Mouse (Mus musculus): Measurements from ENCODE around the gene Stim2. TPM values are rescaled to one million over a fixed set of nuclear protein-coding genes. Genes with fewer than 3 reads are reported as not detected.

The Stim2 gene
- 23.6 TPM for polyA plus RNA-seq (2012; fragmentation: generic; extraction: Trizol)

- peak within 1 kb of the TSS; percentile 96 for H3ac ChIP-seq (ENCODE audit: control insufficient read depth, insufficient read length)
- peaks cover 6% of the 10 kb centered on the region for H3K36me3 ChIP-seq (ENCODE audit: control insufficient read depth, insufficient read depth)
- TF ChIP-seq POLR2A (IDR thresholded peaks at IDR 0.05; ENCODE audit: insufficient read length, low read depth) (peak; percentile 64), REST (IDR thresholded peaks at IDR 0.05; ENCODE audit: insufficient read depth, insufficient read length) (no peak), USF1 (IDR thresholded peaks at IDR 0.05; ENCODE audit: low read depth) (no peak), MYOG (IDR thresholded peaks at IDR 0.05; ENCODE audit: control insufficient read depth in 1 of 3, insufficient read depth in 1 of 3, insufficient read length in 2 of 3, low read depth in 2 of 3) (peak in 1 of 3 experiments; percentile 27), MYOD1 (IDR thresholded peaks at IDR 0.05; ENCODE audit: control insufficient read depth in 1 of 3, insufficient read length in 2 of 3, low read depth in 2 of 3) (peak in 1 of 3 experiments; percentile 38), E2F4 (IDR thresholded peaks at IDR 0.05; ENCODE audit: insufficient read depth) (no peak), CEBPB (IDR thresholded peaks at IDR 0.05; ENCODE audit: insufficient read depth, poor library complexity, severe bottlenecking) (no peak), POLR2AphosphoS2 (IDR thresholded peaks at IDR 0.05; ENCODE audit: insufficient read length, low read depth) (peak; percentile 86)
- peak within 1 kb of the TSS; percentile 89 for H3K4me2 ChIP-seq (ENCODE audit: low read depth)
- peak within 1 kb of the TSS; percentile 82 for H3K4me3 ChIP-seq
- no peaks in the 10 kb centered on the region for H3K27me3 ChIP-seq (ENCODE audit: control insufficient read depth, insufficient read depth, insufficient read length)
- peaks cover 43% of the 10 kb centered on the region for H3K79me2 ChIP-seq (ENCODE audit: control insufficient read depth, insufficient read depth)
Observed at GRCm38 (mm10) chr5:53998146-53998742, at the start of gene Stim2. Gene Stim2 (plus strand): TSS chr5:53998499.

DNA sequence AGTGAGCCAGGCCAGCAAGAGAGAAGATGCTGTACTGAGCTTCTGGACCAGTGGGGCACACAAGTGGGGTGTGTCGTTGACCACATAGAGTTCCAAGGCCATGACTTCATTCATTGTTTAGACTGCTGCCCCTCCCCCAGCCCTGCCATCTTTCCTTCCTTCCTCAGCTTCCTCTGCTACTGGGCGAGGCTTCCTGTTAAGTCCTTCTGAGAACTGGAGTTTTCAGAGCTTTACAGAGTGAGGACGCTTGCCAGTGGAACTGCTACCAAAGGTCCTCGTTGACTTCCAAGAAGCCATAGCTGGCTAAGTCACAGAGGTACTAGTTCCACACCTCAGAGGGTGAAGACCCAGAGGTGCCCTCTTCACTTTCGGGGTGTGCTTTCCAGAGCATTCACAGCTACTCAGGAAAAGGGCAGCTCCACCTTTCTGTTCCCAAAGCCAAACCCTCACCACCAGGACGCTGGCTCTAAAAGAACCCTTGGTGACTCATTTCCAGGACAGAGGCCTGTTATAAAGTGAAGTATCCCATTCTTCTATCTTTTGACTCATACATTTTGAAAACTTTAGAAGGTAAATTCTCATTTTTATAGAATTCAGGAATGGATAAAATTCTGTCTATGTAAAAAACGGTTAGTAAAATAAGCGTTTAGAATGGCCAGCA lies 49.6 kb upstream of the Stim2 start:
- Histone ChIP-seq H3K36me3 (ENCODE audit: control insufficient read depth, insufficient read depth) (no peaks in the 10 kb centered on the region), H3K4me3 (no peak overlapping the region), H3K79me2 (ENCODE audit: control insufficient read depth, insufficient read depth) (no peaks in the 10 kb centered on the region), H3K27me3 (ENCODE audit: control insufficient read depth, insufficient read depth, insufficient read length) (no peaks in the 10 kb centered on the region), H3ac (ENCODE audit: control insufficient read depth, insufficient read length) (no peak overlapping the region), H3K4me2 (ENCODE audit: low read depth) (peak overlapping the region; percentile 66)
- TF ChIP-seq POLR2AphosphoS2 (IDR thresholded peaks at IDR 0.05; ENCODE audit: insufficient read length, low read depth), result no peak
- TF ChIP-seq MYOD1 (IDR thresholded peaks at IDR 0.05; ENCODE audit: control insufficient read depth in 1 of 3, insufficient read length in 2 of 3, low read depth in 2 of 3), result no peak
- no peak for TF ChIP-seq CEBPB (IDR thresholded peaks at IDR 0.05; ENCODE audit: insufficient read depth, poor library complexity, severe bottlenecking)
- TF ChIP-seq TCF12 (IDR thresholded peaks at IDR 0.05; ENCODE audit: insufficient read depth, poor library complexity, severe bottlenecking), result no peak
- no peak for TF ChIP-seq TCF3 (IDR thresholded peaks at IDR 0.05; ENCODE audit: insufficient read length, low read depth)
- TF ChIP-seq MAX (IDR thresholded peaks at IDR 0.05; ENCODE audit: low read depth), result no peak
- TF ChIP-seq E2F4 (IDR thresholded peaks at IDR 0.05; ENCODE audit: insufficient read depth), result no peak
- no peak for TF ChIP-seq MYOG (IDR thresholded peaks at IDR 0.05; ENCODE audit: control insufficient read depth in 1 of 3, insufficient read depth in 1 of 3, insufficient read length in 2 of 3, low read depth in 2 of 3)
- TF ChIP-seq USF1 (IDR thresholded peaks at IDR 0.05; ENCODE audit: low read depth), result no peak
- no peak for TF ChIP-seq POLR2A (IDR thresholded peaks at IDR 0.05; ENCODE audit: insufficient read length, low read depth)
- no peak for TF ChIP-seq REST (IDR thresholded peaks at IDR 0.05; ENCODE audit: insufficient read depth, insufficient read length)
- no peak for TF ChIP-seq SRF (IDR thresholded peaks at IDR 0.05; ENCODE audit: control insufficient read depth, insufficient read length, low read depth)

DNA sequence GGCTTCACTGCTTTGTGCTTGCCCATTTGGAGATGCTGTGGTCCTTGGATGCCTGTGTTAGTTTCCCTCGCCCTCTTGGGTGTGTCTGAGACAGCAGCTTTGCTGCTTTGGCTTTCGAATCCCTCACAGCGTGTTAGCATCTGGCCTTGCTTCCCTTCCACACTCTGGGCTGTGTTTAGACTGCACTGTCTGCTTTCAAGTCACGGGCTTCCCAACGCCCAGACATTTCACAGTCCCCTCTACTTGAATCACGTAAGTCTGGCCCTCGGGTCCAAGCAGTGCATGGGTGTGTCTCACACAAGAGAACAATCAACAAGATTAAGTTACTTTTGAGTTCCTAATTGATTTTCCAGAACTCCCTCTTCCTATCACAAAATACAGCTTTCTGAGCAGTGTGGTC lies 48.1 kb upstream of the Stim2 start:
- Histone ChIP-seq H3K27me3 (ENCODE audit: control insufficient read depth, insufficient read depth, insufficient read length) (no peaks in the 10 kb centered on the region), H3K4me3 (no peak overlapping the region), H3K36me3 (ENCODE audit: control insufficient read depth, insufficient read depth) (no peaks in the 10 kb centered on the region), H3ac (ENCODE audit: control insufficient read depth, insufficient read length) (no peak overlapping the region), H3K4me2 (ENCODE audit: low read depth) (peak overlapping the region; percentile 2), H3K79me2 (ENCODE audit: control insufficient read depth, insufficient read depth) (no peaks in the 10 kb centered on the region)
- no peak for TF ChIP-seq SRF (IDR thresholded peaks at IDR 0.05; ENCODE audit: control insufficient read depth, insufficient read length, low read depth)
- TF ChIP-seq CEBPB (IDR thresholded peaks at IDR 0.05; ENCODE audit: insufficient read depth, poor library complexity, severe bottlenecking), result no peak
- no peak for TF ChIP-seq E2F4 (IDR thresholded peaks at IDR 0.05; ENCODE audit: insufficient read depth)
- TF ChIP-seq TCF12 (IDR thresholded peaks at IDR 0.05; ENCODE audit: insufficient read depth, poor library complexity, severe bottlenecking), result no peak

GRCm38 (mm10) chr5:53953216-53953615 lies 45.1 kb upstream of the Stim2 start:
- Histone ChIP-seq H3ac (ENCODE audit: control insufficient read depth, insufficient read length) (no peak overlapping the region), H3K79me2 (ENCODE audit: control insufficient read depth, insufficient read depth) (no peaks in the 10 kb centered on the region), H3K4me3 (no peak overlapping the region), H3K36me3 (ENCODE audit: control insufficient read depth, insufficient read depth) (no peaks in the 10 kb centered on the region), H3K4me2 (ENCODE audit: low read depth) (peak overlapping the region; percentile 68), H3K27me3 (ENCODE audit: control insufficient read depth, insufficient read depth, insufficient read length) (no peaks in the 10 kb centered on the region)
- TF ChIP-seq SRF (IDR thresholded peaks at IDR 0.05; ENCODE audit: control insufficient read depth, insufficient read length, low read depth) (no peak), MAX (IDR thresholded peaks at IDR 0.05; ENCODE audit: low read depth) (no peak), MYOG (IDR thresholded peaks at IDR 0.05; ENCODE audit: control insufficient read depth in 1 of 3, insufficient read depth in 1 of 3, insufficient read length in 2 of 3, low read depth in 2 of 3) (no peak), CEBPB (IDR thresholded peaks at IDR 0.05; ENCODE audit: insufficient read depth, poor library complexity, severe bottlenecking) (no peak), USF1 (IDR thresholded peaks at IDR 0.05; ENCODE audit: low read depth) (no peak), TCF3 (IDR thresholded peaks at IDR 0.05; ENCODE audit: insufficient read length, low read depth) (no peak), POLR2A (IDR thresholded peaks at IDR 0.05; ENCODE audit: insufficient read length, low read depth) (no peak), MYOD1 (IDR thresholded peaks at IDR 0.05; ENCODE audit: control insufficient read depth in 1 of 3, insufficient read length in 2 of 3, low read depth in 2 of 3) (no peak), E2F4 (IDR thresholded peaks at IDR 0.05; ENCODE audit: insufficient read depth) (no peak), POLR2AphosphoS2 (IDR thresholded peaks at IDR 0.05; ENCODE audit: insufficient read length, low read depth) (no peak), REST (IDR thresholded peaks at IDR 0.05; ENCODE audit: insufficient read depth, insufficient read length) (no peak), TCF12 (IDR thresholded peaks at IDR 0.05; ENCODE audit: insufficient read depth, poor library complexity, severe bottlenecking) (no peak)

Data from myocyte (in vitro differentiated cells).